Mouse (Mus musculus): ENCODE measurements around the gene Tbc1d9b. TPM values are rescaled to one million over a fixed set of nuclear protein-coding genes. Genes with fewer than 3 reads are reported as not detected.

Gene Tbc1d9b
- total and polyA plus RNA-seq, 3 experiments = 30.9 to 44.0 (median 41.4) TPM

DNA sequence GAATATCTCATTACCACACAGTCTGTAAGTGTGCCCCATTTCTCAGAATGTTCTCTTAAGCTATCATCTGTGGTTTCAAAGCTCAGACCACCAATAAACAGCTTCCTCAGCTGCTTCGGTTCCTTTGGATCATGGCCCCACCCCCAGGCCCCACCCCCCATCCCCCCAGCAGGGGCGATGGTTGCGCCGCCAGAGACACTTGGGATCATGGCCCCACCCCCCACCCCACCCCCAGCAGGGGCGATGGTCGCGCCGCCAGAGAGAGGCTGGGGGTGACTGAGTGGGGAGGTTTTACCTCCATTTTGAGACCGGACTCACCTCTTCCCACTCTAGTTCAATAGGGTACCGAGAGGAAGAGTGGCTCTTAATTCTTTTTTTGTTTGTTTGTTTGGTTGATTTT is 3.4 kb upstream of the Tbc1d9b start:
- intact Hi-C loops (cut with DNase I) = no loop called here
- Histone ChIP-seq H3K79me2 (replicated peaks; ENCODE audit: control insufficient read depth, insufficient read depth, low read length) (peaks cover 2% of the 10 kb centered on the region; the same call in 1 of the 2 replicates), H3K27me3 (ENCODE audit: control insufficient read depth, insufficient read depth, low read length) (no peaks in the 10 kb centered on the region), H3K4me3 (no peak overlapping the region), H3K36me3 (ENCODE audit: control insufficient read depth, insufficient read depth, low read length) (no peaks in the 10 kb centered on the region), H3K27ac (no peak overlapping the region), H3K4me1 (ENCODE audit: control insufficient read depth, insufficient read depth, low read length) (peaks cover 7% of the 10 kb centered on the region), H3K9ac (ENCODE audit: low read depth, low read length) (no peak overlapping the region)
- DNase-seq = no peak
- WGBS = 5% methylated on average over 10 of the region's 10 CpGs
- TF ChIP-seq POLR2A (IDR thresholded peaks at IDR 0.05; ENCODE audit: insufficient read depth, low read depth, low read length) = no peak
- no peak for TF ChIP-seq EP300 (IDR thresholded peaks at IDR 0.05; ENCODE audit: insufficient read depth, low read depth, low read length)
- no peak for TF ChIP-seq CTCF (IDR thresholded peaks at IDR 0.05)

DNA sequence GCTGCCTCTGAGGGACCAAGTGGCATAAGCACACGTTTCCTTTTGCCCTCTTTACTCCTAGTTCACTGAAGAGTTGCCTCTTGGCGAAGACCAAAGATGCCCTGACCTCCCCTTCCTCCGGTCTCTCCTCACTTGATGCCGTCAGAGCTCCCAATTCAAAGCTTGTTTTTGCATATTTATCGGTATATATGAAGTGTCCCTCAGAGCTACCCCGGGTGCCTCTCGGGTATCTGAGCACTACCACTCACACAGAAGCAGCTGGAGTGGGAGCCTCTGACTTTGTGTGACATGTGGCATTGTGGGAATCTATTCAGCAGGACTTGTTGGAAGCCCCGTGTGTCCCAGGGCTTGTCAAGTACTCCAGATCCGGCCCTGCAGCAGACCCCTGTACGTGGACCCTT is 605 bp downstream of the Tbc1d9b start:
- H3K36me3 ChIP-seq (ENCODE audit: control insufficient read depth, insufficient read depth, low read length) = no peaks in the 10 kb centered on the region
- WGBS = 5% methylated on average over 10 of the region's 10 CpGs
- no peak for DNase-seq
- peak overlapping the region; percentile 96 for H3K27ac ChIP-seq
- TF ChIP-seq EP300 (IDR thresholded peaks at IDR 0.05; ENCODE audit: insufficient read depth, low read depth, low read length) (no peak), CTCF (IDR thresholded peaks at IDR 0.05) (no peak), POLR2A (IDR thresholded peaks at IDR 0.05; ENCODE audit: insufficient read depth, low read depth, low read length) (no peak)
- no peaks in the 10 kb centered on the region for H3K27me3 ChIP-seq (ENCODE audit: control insufficient read depth, insufficient read depth, low read length)
- intact Hi-C loops (cut with DNase I) = loop anchor here (2.0 to 5.0 kb wide), 2 partner anchors 93 to 230 kb away; partner anchors contain the start of gene Rasgef1c
- peak overlapping the region; percentile 56 for H3K4me3 ChIP-seq
- peaks cover 2% of the 10 kb centered on the region; the same call in 1 of the 2 replicates for H3K79me2 ChIP-seq (replicated peaks; ENCODE audit: control insufficient read depth, insufficient read depth, low read length)
- H3K9ac ChIP-seq (ENCODE audit: low read depth, low read length) = peak overlapping the region; percentile 96
- peaks cover 13% of the 10 kb centered on the region for H3K4me1 ChIP-seq (ENCODE audit: control insufficient read depth, insufficient read depth, low read length)

DNA sequence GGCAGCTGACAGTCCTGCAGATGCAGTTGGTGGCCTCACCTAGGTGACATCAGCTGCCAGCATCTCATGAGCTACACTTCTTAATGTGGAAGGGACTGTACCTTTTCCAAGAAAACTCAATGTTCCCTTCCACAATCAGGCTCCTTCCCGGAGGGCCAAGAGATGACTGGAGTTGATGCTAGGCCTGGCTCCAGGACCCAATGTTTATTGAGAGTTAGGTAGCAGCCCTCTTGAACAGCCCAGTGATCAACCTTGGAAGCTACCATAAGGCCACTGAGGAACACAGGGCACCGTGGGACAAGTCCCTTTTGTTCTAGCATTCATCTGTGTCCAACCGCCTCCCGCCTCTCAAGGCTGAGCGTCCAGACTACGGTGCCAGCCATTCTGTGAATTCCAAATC is 1.1 kb downstream of the Tbc1d9b start:
- H3K27me3 ChIP-seq (ENCODE audit: control insufficient read depth, insufficient read depth, low read length) = no peaks in the 10 kb centered on the region
- intact Hi-C loops (cut with DNase I) = loop anchor here (2.0 to 5.0 kb wide), 2 partner anchors 93 to 230 kb away; partner anchors contain the start of gene Rasgef1c
- TF ChIP-seq POLR2A (IDR thresholded peaks at IDR 0.05; ENCODE audit: insufficient read depth, low read depth, low read length) = no peak
- no peak for TF ChIP-seq CTCF (IDR thresholded peaks at IDR 0.05)
- no peak for TF ChIP-seq EP300 (IDR thresholded peaks at IDR 0.05; ENCODE audit: insufficient read depth, low read depth, low read length)
- no peaks in the 10 kb centered on the region for H3K36me3 ChIP-seq (ENCODE audit: control insufficient read depth, insufficient read depth, low read length)
- peaks cover 2% of the 10 kb centered on the region; the same call in 1 of the 2 replicates for H3K79me2 ChIP-seq (replicated peaks; ENCODE audit: control insufficient read depth, insufficient read depth, low read length)
- H3K4me3 ChIP-seq = peak overlapping the region; percentile 56; the same call in 1 of the 2 replicates
- WGBS = 75% methylated on average over 6 of the region's 6 CpGs
- peak overlapping the region; percentile 96; the same call in 1 of the 2 replicates for H3K27ac ChIP-seq
- peaks cover 13% of the 10 kb centered on the region for H3K4me1 ChIP-seq (ENCODE audit: control insufficient read depth, insufficient read depth, low read length)
- H3K9ac ChIP-seq (ENCODE audit: low read depth, low read length) = peak overlapping the region; percentile 96
- DNase-seq = no peak

DNA sequence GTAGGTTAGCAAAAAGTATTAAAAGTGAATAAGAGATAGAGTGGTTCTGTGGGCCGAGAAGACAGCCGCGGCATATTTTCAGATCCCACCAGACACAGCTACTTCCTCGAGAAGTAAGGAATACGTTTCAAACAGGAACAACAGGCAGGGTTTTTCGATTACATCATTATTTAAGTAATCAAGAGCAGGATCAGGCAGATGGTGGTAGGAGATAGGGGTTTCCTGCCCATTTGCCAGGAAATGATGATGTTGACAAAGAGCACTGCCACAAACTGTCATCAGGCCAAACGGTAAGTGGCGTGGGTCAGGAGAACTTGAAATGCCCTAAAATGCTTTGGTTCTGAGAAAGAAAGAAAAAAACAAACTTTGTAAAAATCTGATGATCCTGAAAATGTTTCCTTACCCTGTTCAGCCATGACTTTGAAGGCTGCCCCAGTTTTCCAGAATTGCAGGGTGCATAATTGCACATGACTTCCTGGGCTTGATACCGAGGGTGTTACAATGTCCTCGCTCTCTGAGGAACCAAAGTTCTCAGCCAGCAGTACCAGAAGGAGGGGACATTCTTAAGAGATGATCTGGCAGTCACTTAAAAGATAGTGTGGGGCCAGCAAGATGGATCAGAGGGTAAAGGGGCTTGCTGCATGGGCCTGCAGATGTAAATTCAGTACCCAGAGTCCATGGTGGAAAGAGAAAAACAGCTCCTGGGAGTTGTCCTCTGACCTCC is 3.1 kb downstream of the Tbc1d9b start:
- Histone ChIP-seq H3K9ac (ENCODE audit: low read depth, low read length) (no peak overlapping the region), H3K4me3 (no peak overlapping the region), H3K27ac (peak overlapping the region; percentile 34; the same call in 1 of the 2 replicates), H3K27me3 (ENCODE audit: control insufficient read depth, insufficient read depth, low read length) (no peaks in the 10 kb centered on the region), H3K4me1 (ENCODE audit: control insufficient read depth, insufficient read depth, low read length) (peaks cover 13% of the 10 kb centered on the region), H3K36me3 (ENCODE audit: control insufficient read depth, insufficient read depth, low read length) (no peaks in the 10 kb centered on the region), H3K79me2 (replicated peaks; ENCODE audit: control insufficient read depth, insufficient read depth, low read length) (peaks cover 2% of the 10 kb centered on the region; the same call in 1 of the 2 replicates)
- 34% methylated on average over 10 of the region's 10 CpGs for WGBS
- TF ChIP-seq POLR2A (IDR thresholded peaks at IDR 0.05; ENCODE audit: insufficient read depth, low read depth, low read length) = no peak
- no peak for TF ChIP-seq EP300 (IDR thresholded peaks at IDR 0.05; ENCODE audit: insufficient read depth, low read depth, low read length)
- no peak for TF ChIP-seq CTCF (IDR thresholded peaks at IDR 0.05)
- DNase-seq = no peak
- intact Hi-C loops (cut with DNase I) = loop anchor here (5.0 kb wide), 1 partner anchor 232 kb away; the partner anchor contains the start of gene Rasgef1c

DNA sequence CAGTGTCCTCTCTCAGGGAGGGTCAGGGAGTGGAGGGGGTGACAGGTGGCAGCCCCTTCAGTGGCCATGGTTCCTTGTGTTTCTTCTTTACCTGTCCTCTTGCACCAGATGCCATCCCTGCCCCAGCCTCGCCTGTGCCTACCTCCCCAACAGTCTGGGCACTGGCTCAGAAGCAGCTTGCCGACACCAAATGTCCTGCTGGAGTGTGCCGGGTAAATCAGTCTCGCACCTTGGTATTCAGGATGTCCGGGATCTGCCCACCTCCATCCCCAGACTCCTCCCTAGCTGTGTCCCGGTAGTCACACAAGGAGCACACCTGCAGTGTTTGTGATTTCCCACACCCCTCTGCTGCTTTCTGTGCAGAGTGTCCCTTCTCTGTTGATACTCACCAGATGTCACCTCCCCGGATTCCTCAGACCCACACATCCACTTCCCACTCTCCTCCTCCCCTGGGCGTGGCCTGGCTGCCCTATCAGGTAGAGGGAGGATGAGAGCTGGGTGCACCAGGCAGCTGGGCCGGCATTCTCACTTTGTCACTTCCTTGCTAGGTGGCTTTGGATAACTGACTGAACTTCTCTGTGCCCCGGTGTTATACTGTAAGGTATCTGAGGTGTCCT is 7.1 kb downstream of the Tbc1d9b start:
- WGBS = 67% methylated on average over 10 of the region's 10 CpGs
- Histone ChIP-seq H3K27ac (no peak overlapping the region), H3K4me3 (no peak overlapping the region), H3K27me3 (ENCODE audit: control insufficient read depth, insufficient read depth, low read length) (no peaks in the 10 kb centered on the region), H3K36me3 (ENCODE audit: control insufficient read depth, insufficient read depth, low read length) (no peaks in the 10 kb centered on the region), H3K9ac (ENCODE audit: low read depth, low read length) (no peak overlapping the region), H3K79me2 (replicated peaks; ENCODE audit: control insufficient read depth, insufficient read depth, low read length) (no peaks in the 10 kb centered on the region), H3K4me1 (ENCODE audit: control insufficient read depth, insufficient read depth, low read length) (peaks cover 6% of the 10 kb centered on the region)
- intact Hi-C loops (cut with DNase I) = no loop called here
- no peak for DNase-seq
- no peak for TF ChIP-seq POLR2A (IDR thresholded peaks at IDR 0.05; ENCODE audit: insufficient read depth, low read depth, low read length)
- no peak for TF ChIP-seq CTCF (IDR thresholded peaks at IDR 0.05)
- no peak for TF ChIP-seq EP300 (IDR thresholded peaks at IDR 0.05; ENCODE audit: insufficient read depth, low read depth, low read length)

Data from heart, adult 2 months (tissue).